Mouse (Mus musculus): ENCODE measurements at regions not wholly inside any gene's neighbourhood (a gene's known extent, or its start where the extent isn't known, plus 50 kb on each side); places are given as distances from the start of the nearest gene placed in this dataset.

DNA sequence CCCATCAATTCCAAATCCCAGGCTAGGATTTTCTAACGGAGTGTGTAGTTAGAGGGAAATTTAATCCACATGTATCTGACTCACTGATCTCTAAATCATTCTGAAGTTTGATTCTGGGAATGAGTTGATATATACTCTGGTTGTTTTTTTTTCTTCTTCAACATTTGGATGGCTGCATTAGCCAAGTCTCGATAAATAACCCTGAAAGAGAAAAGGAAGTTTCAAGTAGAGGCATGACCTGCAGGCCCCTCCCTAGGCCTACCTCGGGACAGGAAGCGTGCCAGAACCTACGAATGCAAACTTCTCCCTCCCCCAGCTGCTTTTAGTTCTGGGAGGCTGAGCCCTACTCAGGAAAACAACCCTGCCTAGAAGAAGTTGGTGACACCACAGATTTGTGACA lies 69.4 kb upstream of the Cdon start:
- no peak overlapping the region for H3K4me2 ChIP-seq (replicated peaks; ENCODE audit: low read depth, low read length)
- TF ChIP-seq CTCF (IDR thresholded peaks at IDR 0.05): no peak
- no peak for TF ChIP-seq EP300 (IDR thresholded peaks at IDR 0.05)
- H3K4me1 ChIP-seq (ENCODE audit: insufficient read depth, low read depth, low read length): no peaks in the 10 kb centered on the region
- no peak for DNase-seq (ENCODE audit: low spot score)
- ATAC-seq: no peak
- H3K9me3 ChIP-seq (ENCODE audit: low read length): no peaks in the 10 kb centered on the region
- H3K27ac ChIP-seq (ENCODE audit: low read length): no peak overlapping the region
- no peaks in the 10 kb centered on the region for H3K36me3 ChIP-seq (ENCODE audit: insufficient read depth, low read length)
- H3K9ac ChIP-seq (replicated peaks; ENCODE audit: low read depth): no peak overlapping the region
- 57% methylated on average over 5 of the region's 5 CpGs for WGBS
- no peaks in the 10 kb centered on the region for H3K27me3 ChIP-seq (replicated peaks; ENCODE audit: insufficient read depth, low read length)
- no peak overlapping the region for H3K4me3 ChIP-seq (ENCODE audit: low read depth, low read length)

DNA sequence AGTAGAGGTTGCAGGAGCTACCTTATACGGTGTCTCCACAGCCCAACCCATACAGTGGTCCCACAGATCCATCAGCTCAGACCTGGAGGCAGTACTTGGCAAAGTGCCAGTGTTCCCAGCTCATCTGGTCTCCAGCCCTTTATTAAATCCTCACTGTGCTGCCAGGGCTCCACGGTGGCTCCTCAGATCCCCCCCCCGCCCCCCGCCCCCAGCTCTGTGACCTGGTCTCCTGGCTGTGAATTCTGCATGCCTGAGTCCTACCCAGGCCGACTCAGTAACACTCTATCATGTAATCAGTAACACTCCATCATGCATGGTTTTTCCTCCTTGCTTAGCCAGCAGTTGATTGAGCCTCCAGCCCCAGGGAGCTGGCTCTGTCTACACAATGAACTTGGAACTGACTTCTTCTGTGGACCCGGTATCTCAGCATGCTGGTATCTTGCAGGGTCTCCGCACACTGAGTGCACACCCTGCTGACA lies 66.2 kb upstream of the Cdon start:
- Histone ChIP-seq H3K4me3 (ENCODE audit: low read depth, low read length) (no peak overlapping the region), H3K4me1 (ENCODE audit: insufficient read depth, low read depth, low read length) (peaks cover 4% of the 10 kb centered on the region; the same call in 1 of the 2 replicates), H3K27ac (ENCODE audit: low read length) (no peak overlapping the region), H3K9me3 (ENCODE audit: low read length) (no peaks in the 10 kb centered on the region), H3K27me3 (replicated peaks; ENCODE audit: insufficient read depth, low read length) (no peaks in the 10 kb centered on the region), H3K36me3 (ENCODE audit: insufficient read depth, low read length) (no peaks in the 10 kb centered on the region), H3K9ac (replicated peaks; ENCODE audit: low read depth) (no peak overlapping the region), H3K4me2 (replicated peaks; ENCODE audit: low read depth, low read length) (no peak overlapping the region)
- TF ChIP-seq CTCF (IDR thresholded peaks at IDR 0.05) (no peak), EP300 (IDR thresholded peaks at IDR 0.05) (no peak)
- 48% methylated on average over 7 of the region's 7 CpGs for WGBS
- DNase-seq (ENCODE audit: low spot score) (no peak), ATAC-seq (no peak; the same call in 1 of the 2 replicates)

DNA sequence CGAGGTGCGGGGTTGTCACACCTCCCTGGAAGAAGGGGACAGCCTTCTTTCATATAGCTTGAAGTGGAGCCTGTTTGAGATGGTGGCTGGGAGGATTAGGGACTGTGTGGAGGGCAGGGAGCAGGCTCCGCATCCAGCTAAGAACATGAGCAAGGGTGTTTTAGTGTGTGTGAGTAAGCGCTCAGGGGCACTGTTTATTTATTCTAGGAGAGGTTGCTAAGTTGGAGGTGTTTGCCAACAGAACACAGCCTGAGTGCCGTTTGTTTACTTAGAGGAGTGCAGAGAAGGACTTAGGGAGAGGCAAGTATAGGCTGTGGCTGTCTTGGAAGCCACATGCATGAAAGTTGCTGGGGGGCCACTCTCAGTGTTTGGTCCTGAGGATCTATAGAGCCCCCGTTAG lies 61.2 kb upstream of the Cdon start:
- Histone ChIP-seq H3K9me3 (ENCODE audit: low read length) (no peaks in the 10 kb centered on the region), H3K4me3 (ENCODE audit: low read depth, low read length) (no peak overlapping the region), H3K4me2 (replicated peaks; ENCODE audit: low read depth, low read length) (no peak overlapping the region), H3K36me3 (ENCODE audit: insufficient read depth, low read length) (no peaks in the 10 kb centered on the region), H3K27me3 (replicated peaks; ENCODE audit: insufficient read depth, low read length) (no peaks in the 10 kb centered on the region), H3K9ac (replicated peaks; ENCODE audit: low read depth) (no peak overlapping the region), H3K4me1 (ENCODE audit: insufficient read depth, low read depth, low read length) (peaks cover 15% of the 10 kb centered on the region; the same call in 1 of the 2 replicates), H3K27ac (ENCODE audit: low read length) (no peak overlapping the region)
- 11% methylated on average over 6 of the region's 6 CpGs for WGBS
- peak; percentile 82 for DNase-seq (ENCODE audit: low spot score)
- peak; percentile 92 for ATAC-seq
- TF ChIP-seq CTCF (IDR thresholded peaks at IDR 0.05): no peak
- TF ChIP-seq EP300 (IDR thresholded peaks at IDR 0.05): no peak

- ATAC-seq: peak; percentile 45
- no peak overlapping the region for H3K4me2 ChIP-seq (replicated peaks; ENCODE audit: low read depth, low read length)
These were observed 60.5 kb upstream of the Cdon start for GRCm38 (mm10) chr9:35360139-35361100.

DNA sequence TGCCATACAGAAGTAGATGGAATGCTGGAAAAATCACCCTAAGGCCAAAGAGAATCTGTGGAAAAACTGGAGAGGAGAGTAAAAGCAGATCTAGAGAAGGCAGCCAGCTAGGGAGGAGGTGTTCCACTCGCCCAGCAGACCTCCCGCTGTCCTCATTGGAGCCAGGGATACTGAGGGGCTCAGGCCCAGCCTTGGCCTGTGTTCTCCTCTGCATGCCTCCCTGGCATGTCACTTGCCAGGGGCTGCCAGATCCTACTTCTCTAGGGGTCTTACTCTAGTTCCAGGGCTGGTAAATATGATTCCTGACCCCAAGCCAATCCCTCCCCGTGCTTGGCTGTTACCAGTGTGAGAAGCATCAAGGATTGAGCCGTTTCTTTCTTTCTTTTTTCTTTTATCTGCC lies 59.5 kb upstream of the Cdon start:
- H3K4me1 ChIP-seq (ENCODE audit: insufficient read depth, low read depth, low read length): peaks cover 15% of the 10 kb centered on the region; the same call in 1 of the 2 replicates
- no peak overlapping the region for H3K4me2 ChIP-seq (replicated peaks; ENCODE audit: low read depth, low read length)
- ATAC-seq (no peak), DNase-seq (ENCODE audit: low spot score) (no peak)
- no peak overlapping the region for H3K9ac ChIP-seq (replicated peaks; ENCODE audit: low read depth)
- TF ChIP-seq EP300 (IDR thresholded peaks at IDR 0.05): no peak
- TF ChIP-seq CTCF (IDR thresholded peaks at IDR 0.05): no peak
- no peak overlapping the region for H3K4me3 ChIP-seq (ENCODE audit: low read depth, low read length)
- WGBS: 44% methylated on average over 4 of the region's 4 CpGs
- no peaks in the 10 kb centered on the region for H3K27me3 ChIP-seq (replicated peaks; ENCODE audit: insufficient read depth, low read length)
- H3K36me3 ChIP-seq (ENCODE audit: insufficient read depth, low read length): no peaks in the 10 kb centered on the region
- H3K27ac ChIP-seq (ENCODE audit: low read length): no peak overlapping the region
- H3K9me3 ChIP-seq (ENCODE audit: low read length): no peaks in the 10 kb centered on the region

More at GRCm38 (mm10) chr9:35360139-35361100, 60.5 kb upstream of the Cdon start:
- DNase-seq (ENCODE audit: low spot score): peak; percentile 31
- no peak overlapping the region for H3K27ac ChIP-seq (ENCODE audit: low read length)
- H3K4me3 ChIP-seq (ENCODE audit: low read depth, low read length): no peak overlapping the region
- H3K9ac ChIP-seq (replicated peaks; ENCODE audit: low read depth): no peak overlapping the region
- no peaks in the 10 kb centered on the region for H3K36me3 ChIP-seq (ENCODE audit: insufficient read depth, low read length)
- peaks cover 15% of the 10 kb centered on the region; the same call in 1 of the 2 replicates for H3K4me1 ChIP-seq (ENCODE audit: insufficient read depth, low read depth, low read length)
- no peaks in the 10 kb centered on the region for H3K9me3 ChIP-seq (ENCODE audit: low read length)
- 15% methylated on average over 6 of the region's 6 CpGs for whole genome bisulfite sequencing
- H3K27me3 ChIP-seq (replicated peaks; ENCODE audit: insufficient read depth, low read length): no peaks in the 10 kb centered on the region
- TF ChIP-seq CTCF (IDR thresholded peaks at IDR 0.05) (no peak), EP300 (IDR thresholded peaks at IDR 0.05) (no peak)

DNA sequence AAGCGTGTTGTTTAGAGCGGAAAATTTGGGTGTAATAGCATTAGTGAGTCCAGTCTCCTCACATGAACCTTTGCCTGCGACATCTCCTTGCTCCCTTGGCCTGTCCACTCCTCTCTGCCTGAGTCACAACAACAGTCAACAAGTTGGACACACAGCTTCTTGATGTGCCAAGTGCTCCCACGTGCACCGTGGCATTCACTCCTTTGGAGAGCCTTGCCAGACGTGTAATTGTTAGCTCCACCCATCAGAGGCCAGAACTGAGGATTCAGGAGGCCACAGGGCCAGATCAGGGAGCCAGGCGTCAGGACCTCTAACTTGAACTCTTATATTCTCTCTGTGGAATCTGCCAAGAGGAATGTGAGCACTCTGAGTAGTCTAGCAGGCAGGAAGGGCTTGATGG lies 58.7 kb upstream of the Cdon start:
- H3K4me1 ChIP-seq (ENCODE audit: insufficient read depth, low read depth, low read length): peaks cover 15% of the 10 kb centered on the region; the same call in 1 of the 2 replicates
- TF ChIP-seq EP300 (IDR thresholded peaks at IDR 0.05): no peak
- no peak for TF ChIP-seq CTCF (IDR thresholded peaks at IDR 0.05)
- DNase-seq (ENCODE audit: low spot score): no peak

More for the DNA sequence above, 58.7 kb upstream of the Cdon start:
- Histone ChIP-seq H3K27me3 (replicated peaks; ENCODE audit: insufficient read depth, low read length) (no peaks in the 10 kb centered on the region), H3K9ac (replicated peaks; ENCODE audit: low read depth) (no peak overlapping the region), H3K36me3 (ENCODE audit: insufficient read depth, low read length) (no peaks in the 10 kb centered on the region), H3K9me3 (ENCODE audit: low read length) (no peaks in the 10 kb centered on the region), H3K4me2 (replicated peaks; ENCODE audit: low read depth, low read length) (no peak overlapping the region), H3K4me3 (ENCODE audit: low read depth, low read length) (no peak overlapping the region), H3K27ac (ENCODE audit: low read length) (no peak overlapping the region)
- ATAC-seq: peak; percentile 16; the same call in 1 of the 2 replicates
- WGBS: 59% methylated on average over 7 of the region's 7 CpGs

All from lung, postnatal 0 days (tissue).